Mouse (Mus musculus): ENCODE results near the gene Olfr548-ps1. TPM values are rescaled to one million over a fixed set of nuclear protein-coding genes. Genes with fewer than 3 reads are reported as not detected.
"Not testable (repeated sequence)": the region's sequence is repeated elsewhere in the genome, so short reads cannot be mapped to it uniquely, and the experiment has no call there.

Gene Olfr548-ps1
- total RNA-seq (2014; fragmentation: Nextera tagmentation) = not detected in 2 replicates
- under 0.01 and 0.05 TPM in 2 replicates for total RNA-seq (2017)
- polyA plus RNA-seq (2012) = not detected in 2 replicates

GRCm38 (mm10) chr7:102540596-102540995 lies at the start of gene Olfr548-ps1:
Olfr548-ps1 (plus strand) TSS chr7:102540896.
- no peak for TF ChIP-seq POLR2AphosphoS5 (IDR thresholded peaks at IDR 0.05; ENCODE audit: insufficient replicate concordance, low read depth, low read length)
- TF ChIP-seq GATA2 (IDR thresholded peaks at IDR 0.05; ENCODE audit: borderline replicate concordance, low read depth, low read length) = no peak
- TF ChIP-seq CTCF (IDR thresholded peaks at IDR 0.05; ENCODE audit: low read depth, low read length) = no peak
- TF ChIP-seq GATA1 (IDR thresholded peaks at IDR 0.05; ENCODE audit: borderline replicate concordance, low read length) = no peak
- no peak for TF ChIP-seq TAL1 (conservative IDR thresholded peaks at IDR 0.05; ENCODE audit: low read depth, low read length)
- H3K27me3 ChIP-seq (ENCODE audit: insufficient read depth, low read length) = no peaks in the 10 kb centered on the region
- DNase-seq (ENCODE audit: low spot score) (no peak), ATAC-seq (ENCODE audit: extremely low read depth, insufficient number of reproducible peaks, low FRiP score, poor library complexity, severe bottlenecking) (no peak)
- H3K4me1 ChIP-seq (ENCODE audit: insufficient read depth, low read depth, low read length) = no peaks in the 10 kb centered on the region
- H3K36me3 ChIP-seq (replicated peaks) = no peaks in the 10 kb centered on the region
- no peak within 1 kb of the TSS for H3K4me3 ChIP-seq (ENCODE audit: low read depth, low read length)
- no peaks in the 10 kb centered on the region for H3K9me3 ChIP-seq (replicated peaks)

DNA sequence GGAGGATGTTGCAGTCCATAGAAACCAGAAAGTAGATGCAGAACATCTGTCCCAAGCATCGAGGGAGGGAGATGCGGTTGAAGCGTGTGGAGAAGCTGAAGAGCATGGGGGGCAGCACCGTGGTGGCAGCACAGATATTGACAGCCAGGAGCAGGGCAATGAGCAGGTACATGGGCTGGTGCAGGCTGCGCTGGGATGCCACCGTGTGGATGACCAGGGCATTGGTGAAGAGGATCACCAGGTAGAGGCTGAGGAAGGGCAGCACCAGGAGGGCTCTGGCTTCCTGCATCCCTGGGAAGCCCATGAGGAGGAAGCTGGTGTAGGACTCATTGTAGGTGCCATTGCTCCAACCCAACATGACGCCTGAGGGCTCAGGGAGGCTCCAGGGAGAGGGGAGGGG lies 46.3 kb upstream of the Olfr548-ps1 start:
- H3K4me1 ChIP-seq (ENCODE audit: insufficient read depth, low read depth, low read length); H3K9me3 ChIP-seq (replicated peaks); H3K36me3 ChIP-seq (replicated peaks); DNase-seq (ENCODE audit: low spot score); ATAC-seq (ENCODE audit: extremely low read depth, insufficient number of reproducible peaks, low FRiP score, poor library complexity, severe bottlenecking); H3K4me3 ChIP-seq (ENCODE audit: low read depth, low read length): not testable (repeated sequence)
- peaks cover 14% of the 10 kb centered on the region for H3K27me3 ChIP-seq (ENCODE audit: insufficient read depth, low read length)

DNA sequence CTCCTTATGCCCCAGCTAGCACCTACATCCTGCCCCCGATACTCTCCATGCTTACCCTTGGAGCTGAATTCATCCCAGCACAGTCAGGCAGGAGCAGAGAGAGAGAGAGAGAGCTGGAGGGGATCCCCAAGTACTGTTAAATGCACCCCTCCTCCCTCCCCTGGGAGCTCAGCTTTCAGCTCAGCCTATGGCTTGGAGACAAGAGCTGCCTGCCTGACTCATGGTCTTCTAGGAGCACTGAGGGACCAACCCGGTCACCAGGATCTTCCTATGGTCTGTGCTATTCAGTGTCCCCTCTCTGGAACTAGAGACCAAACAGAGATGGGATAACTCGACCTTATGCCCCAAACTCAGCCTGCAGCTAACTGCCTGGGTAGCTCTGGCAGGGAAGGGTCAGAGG lies 41.2 kb upstream of the Olfr548-ps1 start, which contains the start of gene Olfr545:
Gene Olfr545 (minus strand): TSS at position 101 of the 400 bp plus-strand sequence.
- no peaks in the 10 kb centered on the region for H3K9me3 ChIP-seq (replicated peaks)
- H3K27me3 ChIP-seq (ENCODE audit: insufficient read depth, low read length) = peaks cover 33% of the 10 kb centered on the region
- TF ChIP-seq TAL1 (conservative IDR thresholded peaks at IDR 0.05; ENCODE audit: low read depth, low read length) = no peak
- TF ChIP-seq GATA1 (IDR thresholded peaks at IDR 0.05; ENCODE audit: borderline replicate concordance, low read length) = no peak
- TF ChIP-seq GATA2 (IDR thresholded peaks at IDR 0.05; ENCODE audit: borderline replicate concordance, low read depth, low read length) = no peak
- no peak for TF ChIP-seq CTCF (IDR thresholded peaks at IDR 0.05; ENCODE audit: low read depth, low read length)
- no peak for TF ChIP-seq POLR2AphosphoS5 (IDR thresholded peaks at IDR 0.05; ENCODE audit: insufficient replicate concordance, low read depth, low read length)
- no peak within 1 kb of the TSS for H3K4me3 ChIP-seq (ENCODE audit: low read depth, low read length)
- no peak for DNase-seq (ENCODE audit: low spot score)
- ATAC-seq (ENCODE audit: extremely low read depth, insufficient number of reproducible peaks, low FRiP score, poor library complexity, severe bottlenecking) = no peak
- H3K4me1 ChIP-seq (ENCODE audit: insufficient read depth, low read depth, low read length) = no peaks in the 10 kb centered on the region
- H3K36me3 ChIP-seq (replicated peaks) = no peaks in the 10 kb centered on the region

DNA sequence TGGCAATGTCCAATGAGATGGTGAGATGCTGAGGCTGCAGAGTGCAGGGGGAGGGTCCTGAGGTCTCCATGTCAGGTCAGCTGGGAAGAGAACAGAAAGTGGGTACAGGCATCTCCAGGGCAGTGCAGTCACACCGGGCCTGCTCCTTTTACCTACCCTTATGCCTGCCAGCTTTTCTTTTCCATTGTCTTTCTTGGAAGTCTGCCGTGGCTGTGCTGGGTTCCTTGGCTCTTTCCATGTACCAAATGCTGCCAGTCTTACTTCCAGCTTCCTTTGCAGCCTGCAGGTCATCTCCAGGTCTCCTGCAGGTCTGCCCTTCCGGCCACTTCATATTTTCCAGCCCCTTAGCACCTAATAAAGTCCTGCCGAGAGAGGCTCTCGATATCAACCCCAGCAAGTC lies 38.7 kb upstream of the Olfr548-ps1 start:
- Histone ChIP-seq H3K36me3 (replicated peaks) (no peaks in the 10 kb centered on the region), H3K9me3 (replicated peaks) (no peaks in the 10 kb centered on the region), H3K27me3 (ENCODE audit: insufficient read depth, low read length) (peaks cover 33% of the 10 kb centered on the region), H3K4me1 (ENCODE audit: insufficient read depth, low read depth, low read length) (peaks cover 1% of the 10 kb centered on the region; the same call in 1 of the 2 replicates), H3K4me3 (ENCODE audit: low read depth, low read length) (no peak overlapping the region)
- TF ChIP-seq TAL1 (conservative IDR thresholded peaks at IDR 0.05; ENCODE audit: low read depth, low read length) = no peak
- no peak for TF ChIP-seq GATA1 (IDR thresholded peaks at IDR 0.05; ENCODE audit: borderline replicate concordance, low read length)
- no peak for TF ChIP-seq CTCF (IDR thresholded peaks at IDR 0.05; ENCODE audit: low read depth, low read length)
- no peak for TF ChIP-seq GATA2 (IDR thresholded peaks at IDR 0.05; ENCODE audit: borderline replicate concordance, low read depth, low read length)
- TF ChIP-seq POLR2AphosphoS5 (IDR thresholded peaks at IDR 0.05; ENCODE audit: insufficient replicate concordance, low read depth, low read length) = no peak
- DNase-seq (ENCODE audit: low spot score) (no peak), ATAC-seq (ENCODE audit: extremely low read depth, insufficient number of reproducible peaks, low FRiP score, poor library complexity, severe bottlenecking) (no peak)

DNA sequence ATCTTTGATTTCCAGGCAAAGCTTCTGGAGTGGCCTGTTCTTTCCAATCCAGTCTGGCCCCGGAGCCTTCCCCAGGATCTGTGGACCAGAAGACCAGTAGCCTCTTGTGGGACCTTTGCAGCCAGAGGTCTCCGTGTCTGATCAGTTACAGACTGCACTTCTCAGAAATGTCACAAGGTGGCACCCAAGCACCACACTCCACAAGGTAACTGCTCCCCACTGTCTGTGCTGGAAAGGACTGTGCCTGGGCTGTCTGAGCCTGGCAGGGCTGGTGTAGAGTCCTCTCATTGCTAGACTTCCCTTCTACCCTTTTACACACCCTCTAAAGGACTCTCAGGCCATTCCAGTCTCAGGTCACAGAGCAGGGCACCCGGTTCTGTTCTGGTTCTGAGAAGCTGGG lies 33.8 kb upstream of the Olfr548-ps1 start:
- H3K4me3 ChIP-seq (ENCODE audit: low read depth, low read length) = no peak overlapping the region
- peaks cover 2% of the 10 kb centered on the region; the same call in 1 of the 2 replicates for H3K4me1 ChIP-seq (ENCODE audit: insufficient read depth, low read depth, low read length)
- TF ChIP-seq TAL1 (conservative IDR thresholded peaks at IDR 0.05; ENCODE audit: low read depth, low read length) = no peak
- peak; percentile 80 for TF ChIP-seq CTCF (IDR thresholded peaks at IDR 0.05; ENCODE audit: low read depth, low read length)
- ATAC-seq (ENCODE audit: extremely low read depth, insufficient number of reproducible peaks, low FRiP score, poor library complexity, severe bottlenecking) (peak; percentile 63), DNase-seq (ENCODE audit: low spot score) (peak; percentile 61)
- H3K36me3 ChIP-seq (replicated peaks) = no peaks in the 10 kb centered on the region
- H3K9me3 ChIP-seq (replicated peaks) = no peaks in the 10 kb centered on the region
- peaks cover 19% of the 10 kb centered on the region for H3K27me3 ChIP-seq (ENCODE audit: insufficient read depth, low read length)

DNA sequence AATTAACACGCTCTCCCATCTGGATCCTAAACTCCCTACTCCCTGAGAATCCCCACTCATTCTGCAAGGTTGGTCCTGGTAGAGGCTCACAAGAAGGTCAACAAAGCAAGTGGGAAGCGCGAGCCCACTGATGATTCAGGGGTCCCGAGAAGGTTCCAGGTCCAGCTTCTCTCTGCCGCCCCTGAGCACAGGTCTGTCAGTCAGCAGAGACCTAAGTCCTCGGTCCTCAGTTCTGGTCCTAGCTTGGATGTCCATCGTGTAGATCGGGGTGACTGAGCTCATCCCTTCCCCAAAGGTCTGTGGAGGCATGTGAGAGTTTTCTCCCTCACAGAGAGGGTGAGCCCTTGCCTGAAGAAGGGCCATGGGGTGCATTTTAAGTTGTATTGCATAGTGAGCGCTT lies 32.6 kb upstream of the Olfr548-ps1 start:
- TF ChIP-seq GATA1 (IDR thresholded peaks at IDR 0.05; ENCODE audit: borderline replicate concordance, low read length) (no peak), POLR2AphosphoS5 (IDR thresholded peaks at IDR 0.05; ENCODE audit: insufficient replicate concordance, low read depth, low read length) (no peak), GATA2 (IDR thresholded peaks at IDR 0.05; ENCODE audit: borderline replicate concordance, low read depth, low read length) (no peak), TAL1 (conservative IDR thresholded peaks at IDR 0.05; ENCODE audit: low read depth, low read length) (no peak), CTCF (IDR thresholded peaks at IDR 0.05; ENCODE audit: low read depth, low read length) (no peak)

GRCm38 (mm10) chr7:102508666-102509065 lies 32.0 kb upstream of the Olfr548-ps1 start:
- ATAC-seq (ENCODE audit: extremely low read depth, insufficient number of reproducible peaks, low FRiP score, poor library complexity, severe bottlenecking) (no peak), DNase-seq (ENCODE audit: low spot score) (no peak)
- no peaks in the 10 kb centered on the region for H3K36me3 ChIP-seq (replicated peaks)
- no peak overlapping the region for H3K4me3 ChIP-seq (ENCODE audit: low read depth, low read length)
- TF ChIP-seq CTCF (IDR thresholded peaks at IDR 0.05; ENCODE audit: low read depth, low read length) (no peak), TAL1 (conservative IDR thresholded peaks at IDR 0.05; ENCODE audit: low read depth, low read length) (no peak)
- peaks cover 12% of the 10 kb centered on the region for H3K4me1 ChIP-seq (ENCODE audit: insufficient read depth, low read depth, low read length)
- H3K9me3 ChIP-seq (replicated peaks) = no peaks in the 10 kb centered on the region
- peaks cover 12% of the 10 kb centered on the region for H3K27me3 ChIP-seq (ENCODE audit: insufficient read depth, low read length)

More for the DNA sequence above, 32.6 kb upstream of the Olfr548-ps1 start:
- Histone ChIP-seq H3K27me3 (ENCODE audit: insufficient read depth, low read length) (peaks cover 12% of the 10 kb centered on the region), H3K9me3 (replicated peaks) (no peaks in the 10 kb centered on the region), H3K4me1 (ENCODE audit: insufficient read depth, low read depth, low read length) (peaks cover 6% of the 10 kb centered on the region), H3K36me3 (replicated peaks) (no peaks in the 10 kb centered on the region), H3K4me3 (ENCODE audit: low read depth, low read length) (no peak overlapping the region)
- no peak for ATAC-seq (ENCODE audit: extremely low read depth, insufficient number of reproducible peaks, low FRiP score, poor library complexity, severe bottlenecking)
- DNase-seq (ENCODE audit: low spot score) = no peak
